Mouse (Mus musculus) T-helper 1 cell (primary cell): ENCODE measurements at regions not wholly inside any gene's neighbourhood (a gene's known extent, or its start where the extent isn't known, plus 50 kb on each side); places are given as distances from the start of the nearest gene placed in this dataset.
"Not testable (repeated sequence)": the region's sequence is repeated elsewhere in the genome, so short reads cannot be mapped to it uniquely, and the experiment has no call there.

Source experiments
- in situ Hi-C: fragments of 300-600 bp; cut with MboI, MseI; formaldehyde crosslinking; loops from one replicate; pipeline ENCODE4 v1.15.1; 2025; ENCODE audit warnings: high pct_unique_total_duplicates

- in situ Hi-C loops = no loop called here
Observed at GRCm38 (mm10) chr17:81319605-81320004, 122.0 kb upstream of the Gm11096 start.

GRCm38 (mm10) chr17:81316655-81317054 is 124.9 kb upstream of the Gm11096 start:
- in situ Hi-C loops = no loop called here

- in situ Hi-C loops = no loop called here
Observed at GRCm38 (mm10) chr17:81305880-81306279, 135.7 kb upstream of the Gm11096 start.

GRCm38 (mm10) chr17:81304574-81304973 is 137.0 kb upstream of the Gm11096 start:
- in situ Hi-C loops = no loop called here

GRCm38 (mm10) chr17:81302490-81302889 is 139.1 kb upstream of the Gm11096 start:
- in situ Hi-C loops = no loop called here

- in situ Hi-C loops = no loop called here
Observed at GRCm38 (mm10) chr17:81291829-81292228, 149.7 kb upstream of the Gm11096 start.

- in situ Hi-C loops = no loop called here
Observed at GRCm38 (mm10) chr17:81282543-81282942, 159.0 kb upstream of the Gm11096 start.

GRCm38 (mm10) chr17:81270235-81270634 is 171.3 kb upstream of the Gm11096 start:
- in situ Hi-C loops = no loop called here

- in situ Hi-C loops = no loop called here
Observed at GRCm38 (mm10) chr17:81261957-81262356, 179.6 kb upstream of the Gm11096 start.

- in situ Hi-C loops = no loop called here
Observed at GRCm38 (mm10) chr17:81260036-81260435, 181.5 kb upstream of the Gm11096 start.

GRCm38 (mm10) chr17:81256106-81256505 is 185.5 kb upstream of the Gm11096 start:
- in situ Hi-C loops = no loop called here

GRCm38 (mm10) chr17:81250748-81251147 is 185.9 kb upstream of the Thumpd2 start:
- in situ Hi-C loops = no loop called here

GRCm38 (mm10) chr17:81246156-81246555 is 181.3 kb upstream of the Thumpd2 start:
- in situ Hi-C loops = no loop called here

- in situ Hi-C loops = not testable (repeated sequence)
Observed at GRCm38 (mm10) chr17:81231771-81232170, 166.9 kb upstream of the Thumpd2 start.

GRCm38 (mm10) chr17:81225281-81225680 is 160.4 kb upstream of the Thumpd2 start:
- in situ Hi-C loops = no loop called here

- in situ Hi-C loops = loop anchor here (25.0 kb wide), 1 partner anchor 1641 kb away; no protein-coding TSS in a partner anchor
Observed at GRCm38 (mm10) chr17:81221436-81221835, 156.6 kb upstream of the Thumpd2 start.

- in situ Hi-C loops = loop anchor here (25.0 kb wide), 1 partner anchor 1647 kb away; no protein-coding TSS in a partner anchor
Observed at GRCm38 (mm10) chr17:81214844-81215243, 150.0 kb upstream of the Thumpd2 start.

GRCm38 (mm10) chr17:81212043-81212442 is 147.2 kb upstream of the Thumpd2 start:
- in situ Hi-C loops = loop anchor here (25.0 kb wide), 1 partner anchor 1650 kb away; no protein-coding TSS in a partner anchor

GRCm38 (mm10) chr17:81210389-81210788 is 145.5 kb upstream of the Thumpd2 start:
- in situ Hi-C loops = loop anchor here (25.0 kb wide), 1 partner anchor 1652 kb away; no protein-coding TSS in a partner anchor

- in situ Hi-C loops = loop anchor here (25.0 kb wide), 1 partner anchor 1653 kb away; no protein-coding TSS in a partner anchor
Observed at GRCm38 (mm10) chr17:81209323-81209722, 144.4 kb upstream of the Thumpd2 start.

GRCm38 (mm10) chr17:81201052-81201451 is 136.2 kb upstream of the Thumpd2 start:
- in situ Hi-C loops = loop anchor here (25.0 kb wide), 1 partner anchor 1661 kb away; no protein-coding TSS in a partner anchor

- in situ Hi-C loops = loop anchor here (10.0 kb wide), 1 partner anchor 1771 kb away; no protein-coding TSS in a partner anchor
Observed at GRCm38 (mm10) chr17:81194006-81194405, 129.1 kb upstream of the Thumpd2 start.

GRCm38 (mm10) chr17:81193230-81193871 is 128.5 kb upstream of the Thumpd2 start:
- in situ Hi-C loops = loop anchor here (10.0 kb wide), 1 partner anchor 1771 kb away; no protein-coding TSS in a partner anchor
